Mouse (Mus musculus) C2C12 (cell line): ENCODE measurements around the gene B4galt3.

Source experiments
- CTCF ChIP-seq: IDR thresholded peaks from one replicate; pipeline ENCODE4 v1.5.1; 2011; ENCODE audit not compliant: control insufficient read depth, insufficient read depth, insufficient read length
- FOSL1 ChIP-seq: IDR thresholded peaks from one replicate; pipeline ENCODE4 v1.8.0; 2011; ENCODE audit warnings: mild to moderate bottlenecking, low read length; ENCODE audit not compliant: poor library complexity, insufficient read depth, severe bottlenecking
- MAX ChIP-seq: IDR thresholded peaks from one replicate; pipeline ENCODE4 v1.6.1; 2011; ENCODE audit warnings: mild to moderate bottlenecking, control low read depth
- MYOD1 ChIP-seq: IDR thresholded peaks from one replicate; pipeline ENCODE4 v1.6.1; 2011; ENCODE audit warnings: low read depth; ENCODE audit not compliant: control insufficient read depth, insufficient read length
- USF1 ChIP-seq: IDR thresholded peaks from one replicate; pipeline ENCODE4 v1.6.1; 2011; ENCODE audit warnings: low read depth, mild to moderate bottlenecking, control low read depth, moderate library complexity

DNA sequence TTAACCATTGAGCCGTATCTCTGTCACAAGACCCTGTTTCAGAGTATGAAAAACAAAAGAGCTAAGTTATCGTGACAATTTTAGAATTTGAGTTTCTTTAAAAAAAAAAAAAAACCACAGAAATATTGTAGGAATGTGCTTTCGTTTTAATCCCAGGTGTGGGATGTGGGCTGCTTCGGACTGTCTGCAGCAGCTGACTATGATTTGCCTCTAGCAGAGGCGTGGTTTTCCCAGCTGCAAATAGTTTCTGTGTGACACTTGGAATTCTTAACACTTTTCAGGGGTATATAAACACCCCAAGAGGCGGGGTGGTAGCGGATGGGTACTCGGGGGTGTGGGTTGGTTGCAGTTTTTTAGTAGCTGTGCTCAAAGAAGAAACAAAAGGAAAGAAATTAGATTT lies 24.8 kb upstream of the B4galt3 start:
- no peak for TF ChIP-seq CTCF
- no peak for TF ChIP-seq USF1
- no peak for TF ChIP-seq MAX
- no peak for TF ChIP-seq MYOD1
- TF ChIP-seq FOSL1: no peak
